In the genomic region with DNA sequence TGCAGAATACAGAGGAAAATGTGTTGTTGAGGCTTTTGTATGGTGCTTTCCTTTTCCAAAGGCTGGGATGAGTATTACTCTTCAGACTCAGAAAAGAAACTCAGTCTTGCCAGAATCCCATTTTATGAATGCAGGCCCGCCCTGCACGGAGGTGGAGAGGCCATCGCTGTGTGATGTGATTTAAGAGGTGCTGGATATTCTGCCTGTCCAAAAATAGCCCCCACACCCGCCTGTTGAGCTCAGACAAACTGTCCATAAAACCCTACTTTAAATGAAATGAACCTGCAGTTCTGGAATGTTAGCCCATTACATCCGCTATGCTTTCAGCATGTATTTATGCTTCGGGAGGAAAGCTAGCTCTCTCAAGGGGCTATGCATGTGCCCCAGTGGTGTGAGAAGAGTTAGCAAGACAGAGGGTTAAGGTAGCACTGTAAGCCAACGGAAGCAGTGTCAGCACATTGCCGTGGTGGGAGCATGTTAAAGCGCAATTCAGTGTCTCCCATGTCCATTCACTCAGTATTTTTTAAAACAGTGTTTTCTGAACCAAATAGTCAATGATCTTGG, we compare ENCODE assay signal across 11 mouse cellular contexts.
"Had no signal": no experiment of that assay in that cellular context is flagged by ENCODE, and none has a peak within 500 bp of the region (broad histone marks: within the 10 kb centered on the region; RNA-seq: fewer than 3 reads in every experiment).

No protein-coding gene starts in this region.

- H3K36me3 ChIP-seq: liver, embryonic 13.5 days had no signal

- H3K27ac ChIP-seq: liver, embryonic 13.5 days had no signal

- H3K4me1 ChIP-seq: liver, embryonic 13.5 days had no signal

- H3K4me3 ChIP-seq: liver, embryonic 13.5 days had no signal

- H3K9me3 ChIP-seq: liver, embryonic 13.5 days had no signal

- DNase-seq: kidney, postnatal 10 days; kidney, postnatal 36 days; left cerebral cortex, postnatal 4 days; liver, embryonic 13.5 days; lung, adult 2 months; lung, postnatal 14 days; lung, postnatal 4 days; midbrain, embryonic 14.5 days; thymus, adult 18-20 months; thymus, postnatal 36 days had no signal

- H3K4me2 ChIP-seq: liver, embryonic 13.5 days; midbrain, embryonic 11.5 days had no signal

- H3K27me3 ChIP-seq: liver, embryonic 13.5 days had no signal

- H3K9ac ChIP-seq: liver, embryonic 13.5 days had no signal
